Mouse (Mus musculus): ENCODE results near the gene Wasf2.

DNA sequence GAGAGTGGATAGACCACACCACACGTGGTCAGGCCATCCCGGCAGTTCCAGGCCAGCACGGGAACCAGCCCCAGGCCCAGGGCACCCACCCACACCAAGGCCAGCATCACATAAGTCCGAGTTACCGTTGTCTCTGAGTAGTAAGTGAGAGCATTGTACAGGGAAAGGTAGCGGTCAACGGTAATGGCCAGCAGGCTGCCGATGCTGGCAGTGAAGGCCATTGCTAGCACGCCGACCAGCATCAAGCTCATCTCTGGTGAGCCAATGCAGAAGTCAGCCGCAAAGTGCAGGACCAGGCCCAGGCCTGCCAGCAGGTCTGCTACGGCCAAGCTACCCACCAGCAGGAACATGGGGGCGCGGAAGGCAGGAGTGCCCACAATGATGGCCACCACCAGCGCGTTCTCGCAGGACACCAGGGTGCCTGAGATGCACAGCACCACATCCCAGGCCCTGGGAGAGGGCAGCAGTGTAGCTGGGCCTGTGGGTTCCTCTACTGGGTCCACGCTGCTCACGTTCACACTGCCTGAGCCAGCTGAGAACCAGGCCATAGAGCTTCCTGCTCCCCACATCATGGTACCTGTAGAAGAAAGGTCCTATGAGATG lies 80.6 kb downstream of the Wasf2 start:
- no peak for TF ChIP-seq CTCF (IDR thresholded peaks at IDR 0.05)
- no peak for TF ChIP-seq POLR2A (IDR thresholded peaks at IDR 0.05; ENCODE audit: insufficient read depth, low read depth, low read length)

Measured in heart, adult 2 months (tissue).